Mouse (Mus musculus) liver, adult (tissue): Measurements from ENCODE around the gene Kansl1.

Experiments used
- GATA4 ChIP-seq: IDR thresholded peaks from 2 replicates; pipeline ENCODE4 v1.6.1; 2014; ENCODE audit warnings: mild to moderate bottlenecking, low read length; ENCODE audit not compliant: insufficient replicate concordance

Gene Kansl1

DNA sequence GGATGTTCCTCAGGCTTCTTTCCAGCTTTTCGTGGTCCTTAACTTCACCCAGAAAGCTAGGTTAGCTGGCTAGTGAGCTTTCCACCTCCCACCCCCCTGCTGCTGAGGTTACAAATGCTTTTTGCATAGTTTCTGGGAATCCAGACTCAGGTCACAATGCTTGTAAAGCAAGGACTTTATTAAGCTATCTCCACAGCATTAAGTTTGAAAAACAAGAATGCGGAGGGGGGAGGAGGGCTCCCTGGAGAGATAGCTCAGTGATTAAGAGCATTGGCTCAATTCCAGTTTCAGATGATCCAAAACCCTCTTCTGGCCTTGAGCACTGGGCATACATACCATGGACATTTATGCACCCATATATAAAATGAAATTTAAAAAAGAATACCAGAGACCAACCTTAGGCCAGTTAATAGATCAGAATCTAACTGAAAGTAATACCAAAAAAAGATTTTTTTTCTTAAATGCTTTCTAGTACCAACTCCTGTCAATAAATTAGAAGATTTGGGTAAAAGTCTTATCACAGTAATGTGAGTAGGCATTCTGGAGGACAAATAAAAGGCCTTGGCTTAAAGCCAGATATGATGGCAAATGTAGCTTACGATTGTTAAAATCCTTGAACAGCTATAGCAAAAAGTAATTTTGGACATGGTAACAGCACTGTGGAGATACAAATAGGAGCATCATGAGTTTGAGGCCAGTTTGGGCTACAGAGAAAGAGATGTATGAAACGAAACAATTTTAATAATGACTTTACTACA, 69.0 kb downstream of the Kansl1 start:
- no peak for TF ChIP-seq GATA4

DNA sequence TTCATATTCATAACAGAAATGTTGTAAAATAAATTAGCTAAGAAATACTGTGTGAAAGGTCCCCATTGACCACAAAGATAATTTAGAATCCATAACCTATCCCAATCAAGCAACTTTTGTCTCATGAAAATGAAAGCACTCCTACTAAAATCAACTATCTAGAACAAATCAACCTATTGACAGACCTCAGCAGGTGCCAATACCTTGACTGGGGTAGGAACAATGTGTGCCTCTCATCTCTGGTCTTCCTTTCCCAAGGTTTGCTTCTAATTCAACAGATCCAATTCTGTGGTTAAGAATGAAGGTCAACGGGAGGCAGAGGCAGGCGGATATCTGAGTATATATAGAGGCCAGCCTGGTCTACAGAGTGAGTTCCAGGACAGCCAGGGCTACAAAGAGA, 73.0 kb downstream of the Kansl1 start:
- no peak for TF ChIP-seq GATA4

DNA sequence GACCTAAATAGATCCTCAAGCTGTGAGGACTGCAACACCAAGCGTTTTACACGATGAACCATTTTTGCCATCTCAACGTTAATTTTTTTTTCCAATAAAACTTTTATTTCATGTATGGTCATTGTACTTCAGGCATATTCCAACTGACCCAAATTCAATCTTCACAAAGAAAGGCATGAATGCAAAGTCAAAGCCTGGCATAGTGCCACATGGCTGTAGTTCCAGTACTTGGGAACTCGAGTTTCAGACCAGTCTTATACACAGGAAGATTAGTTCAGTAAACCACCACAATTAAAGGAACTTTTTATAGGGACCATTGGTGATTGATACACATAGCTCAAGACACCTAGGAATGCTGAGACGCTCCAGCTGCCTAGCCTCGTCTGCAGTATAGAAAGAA, 75.5 kb downstream of the Kansl1 start:
- TF ChIP-seq GATA4 = no peak

DNA sequence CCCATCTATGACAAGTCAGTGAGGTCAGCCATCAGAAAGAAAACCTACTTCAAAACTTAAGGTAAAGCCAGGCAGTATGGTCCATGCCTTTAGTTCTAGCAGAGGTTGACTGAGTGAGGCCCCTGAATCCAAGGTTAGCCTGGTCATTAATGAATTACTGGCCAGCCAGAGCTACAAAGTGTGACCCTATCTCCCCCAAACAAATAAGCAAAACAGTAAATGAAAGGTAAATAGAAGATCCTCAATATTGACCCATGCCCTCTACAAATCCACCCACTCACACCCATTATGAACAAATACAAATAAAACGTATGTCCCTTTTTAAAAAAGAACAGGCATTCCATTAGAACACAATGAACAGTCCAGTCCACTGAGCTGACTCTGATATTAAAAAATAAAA, 76.5 kb downstream of the Kansl1 start:
- TF ChIP-seq GATA4 = no peak

DNA sequence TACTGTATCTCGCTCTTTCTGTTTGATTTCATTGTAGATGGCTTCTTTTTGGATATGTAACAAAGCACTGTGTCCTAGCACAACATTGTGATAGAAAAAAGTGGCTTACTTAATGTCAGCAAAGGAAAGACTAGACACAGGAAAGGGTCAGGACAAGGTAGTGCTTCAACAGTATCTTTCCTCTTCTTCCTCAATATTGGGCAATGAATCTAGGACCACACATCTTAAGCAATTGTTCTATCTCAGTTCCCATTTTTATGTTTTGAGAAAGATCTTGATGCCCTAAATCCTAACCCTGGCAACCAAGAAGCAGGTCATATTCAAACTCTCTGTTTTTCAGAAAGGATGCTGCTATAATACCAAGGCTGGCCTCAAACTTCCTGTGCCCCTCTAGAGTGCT, 81.4 kb downstream of the Kansl1 start:
- TF ChIP-seq GATA4 = no peak

DNA sequence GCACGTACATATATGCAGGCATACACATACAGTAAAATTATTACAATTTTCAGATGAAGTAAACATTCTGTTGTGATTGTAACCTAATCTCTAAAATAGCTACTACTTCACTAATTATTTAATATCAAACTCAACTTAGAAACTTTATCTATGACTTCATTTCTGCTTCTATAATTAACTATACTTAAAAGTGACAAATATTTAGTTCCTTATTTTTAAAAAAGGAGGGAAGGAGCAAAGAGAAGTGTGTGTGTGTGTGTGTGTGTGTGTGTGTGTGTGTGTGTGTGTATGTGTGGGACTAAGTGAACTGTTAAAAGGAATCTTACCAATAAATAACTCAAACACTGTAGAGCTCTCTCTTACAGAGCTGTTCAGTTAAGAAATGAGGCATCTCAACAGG, 82.1 kb downstream of the Kansl1 start:
- no peak for TF ChIP-seq GATA4

DNA sequence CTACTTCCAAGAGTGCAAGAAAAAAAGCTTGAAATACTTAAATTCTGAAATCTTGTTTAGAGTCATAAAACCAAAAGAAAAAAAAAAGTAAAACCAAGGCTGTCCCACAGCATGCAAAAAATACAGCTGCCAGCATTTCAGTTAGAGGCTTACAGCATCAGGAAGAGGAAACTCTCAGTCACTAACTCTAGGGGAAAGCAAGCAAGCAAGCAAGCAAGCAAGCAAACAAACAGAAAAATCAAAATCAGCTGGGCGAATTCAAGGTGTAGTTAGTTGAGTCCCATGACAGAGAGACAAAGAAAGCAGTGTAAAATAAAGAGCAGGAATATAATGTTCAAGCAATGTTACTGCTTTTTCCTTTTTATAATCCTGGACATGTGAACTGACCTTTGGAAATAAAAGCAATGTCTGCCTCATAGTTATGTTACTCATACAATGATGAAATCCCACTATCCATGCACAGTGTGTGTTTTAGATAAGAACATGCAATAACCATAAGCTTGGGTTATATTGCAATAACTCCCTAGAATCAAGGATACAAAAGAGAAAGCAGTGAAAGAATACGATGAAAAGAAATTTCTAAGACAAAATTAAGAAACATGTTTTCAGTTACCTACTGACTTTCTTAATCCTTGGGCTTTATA, 85.4 kb downstream of the Kansl1 start:
- TF ChIP-seq GATA4 = no peak

DNA sequence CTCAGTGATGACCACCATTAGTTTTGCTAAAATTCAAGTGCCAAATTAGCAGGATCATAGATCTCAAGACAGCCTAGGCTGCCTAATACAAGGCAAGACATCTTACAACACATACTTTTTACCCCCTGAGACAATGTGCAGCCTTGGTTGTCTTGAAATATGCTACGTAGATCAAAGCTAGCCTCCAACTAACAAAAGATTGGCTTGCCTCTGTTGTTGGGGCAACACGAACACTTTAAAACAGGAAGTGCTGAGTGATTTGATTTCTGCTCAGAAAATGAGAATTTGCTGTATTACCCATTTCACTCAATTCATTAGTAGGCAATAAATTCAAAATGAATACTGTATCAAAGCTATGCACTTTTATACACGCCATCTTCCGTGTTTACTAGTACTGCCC, 86.8 kb downstream of the Kansl1 start:
- no peak for TF ChIP-seq GATA4

DNA sequence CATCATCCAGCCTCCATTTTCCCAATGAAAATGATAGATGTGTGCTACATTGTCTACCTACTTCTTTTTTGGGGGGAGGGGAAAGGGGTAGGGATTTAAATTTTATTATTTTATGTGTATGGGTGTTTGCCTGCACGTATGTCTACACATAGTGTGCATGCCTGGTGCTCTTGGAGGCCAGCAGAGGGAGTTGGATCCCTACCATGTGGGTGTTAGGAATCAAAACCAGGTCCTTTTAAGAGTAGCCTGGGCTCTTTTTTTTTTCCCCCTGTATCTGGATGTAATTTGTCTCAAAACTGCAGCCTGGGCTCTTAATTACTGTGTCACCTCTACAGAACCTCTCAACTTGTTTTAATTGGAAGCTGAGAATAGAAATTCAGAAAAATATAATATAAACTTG, 89.0 kb downstream of the Kansl1 start:
- no peak for TF ChIP-seq GATA4

DNA sequence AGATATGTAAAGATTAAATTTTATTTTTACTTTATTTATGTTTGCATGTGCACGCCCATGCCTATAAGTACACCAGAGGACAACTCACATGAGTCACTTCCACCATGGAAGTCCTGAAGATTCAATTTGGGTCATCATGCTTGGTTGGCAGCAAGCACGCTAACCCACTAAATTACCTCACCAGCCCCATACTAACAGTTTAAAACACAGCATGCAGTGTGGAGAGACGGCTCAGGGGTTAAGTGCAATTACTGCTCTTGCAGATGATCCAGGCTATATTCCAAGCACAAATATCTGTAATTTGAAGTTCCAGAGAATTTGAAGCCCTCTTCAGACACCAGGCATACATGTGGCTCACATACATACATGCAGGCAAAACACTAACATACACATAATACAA, 92.4 kb downstream of the Kansl1 start:
- TF ChIP-seq GATA4 = no peak

DNA sequence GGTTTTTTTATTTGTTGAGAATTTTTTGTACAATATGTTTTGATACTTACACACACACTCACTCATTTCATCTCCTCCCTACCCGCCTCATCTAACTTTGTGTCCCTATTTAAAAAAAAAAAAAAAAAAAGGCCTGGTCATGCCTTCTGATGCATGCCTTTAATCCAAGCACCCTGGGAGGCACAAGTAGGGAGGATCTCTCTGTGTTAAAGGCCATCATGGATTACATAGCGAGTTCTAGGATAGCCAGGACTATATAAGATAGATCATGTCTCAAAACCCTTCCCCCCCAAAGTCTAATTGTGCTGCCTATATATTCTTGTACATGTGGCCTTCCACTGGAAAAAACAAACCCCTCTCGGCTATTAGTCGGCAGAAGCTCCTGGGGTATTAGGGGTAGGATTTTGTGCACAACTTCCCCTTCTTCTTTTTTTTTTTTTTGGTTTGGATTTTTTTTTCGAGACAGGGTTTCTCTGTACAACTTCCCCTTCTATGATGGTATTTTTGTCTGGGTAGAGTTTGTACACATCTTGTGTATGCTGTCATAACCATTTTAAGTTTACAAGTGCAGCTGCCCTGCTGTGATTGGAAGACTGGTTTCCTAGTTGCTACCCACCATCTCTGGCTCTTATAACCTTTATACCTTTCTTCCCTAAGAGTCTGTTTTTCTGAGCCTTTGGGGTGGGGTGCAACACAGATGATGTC, 101.0 kb downstream of the Kansl1 start:
- TF ChIP-seq GATA4 = no peak

DNA sequence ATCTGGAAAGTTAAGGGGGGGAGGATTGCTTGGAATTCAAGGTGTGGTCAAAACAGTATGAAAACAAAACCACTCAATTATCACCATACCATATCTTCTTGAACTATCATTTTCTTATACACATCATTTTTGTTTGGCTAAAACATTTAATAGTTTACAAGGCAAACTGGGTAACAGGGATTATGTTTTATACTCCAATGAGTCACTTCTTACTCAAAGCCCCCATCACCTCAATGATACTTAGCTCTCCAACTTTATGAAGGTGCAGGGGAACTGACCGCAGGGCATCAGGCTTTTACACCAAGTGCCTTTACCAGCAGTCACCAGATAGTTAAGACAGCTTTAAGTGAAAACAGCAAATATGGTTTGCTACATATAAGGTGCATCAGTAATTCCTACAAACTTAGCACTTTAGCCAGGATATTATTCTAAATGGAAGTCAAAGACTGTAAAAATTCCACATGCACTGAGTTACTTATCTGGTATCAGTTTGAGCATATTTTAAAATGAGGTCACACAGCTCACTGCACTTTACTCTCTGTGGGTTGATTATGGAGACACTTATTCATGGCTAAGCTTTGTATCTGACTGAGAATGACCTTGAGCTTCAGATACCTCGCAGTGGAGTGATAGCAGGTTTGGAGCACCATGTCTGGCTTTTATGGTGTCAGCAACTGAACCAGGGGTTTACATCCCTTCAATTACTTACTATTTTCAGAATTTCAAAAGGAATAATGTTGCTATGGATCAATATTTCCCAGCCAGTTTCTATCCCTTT, 104.6 kb downstream of the Kansl1 start:
- no peak for TF ChIP-seq GATA4

DNA sequence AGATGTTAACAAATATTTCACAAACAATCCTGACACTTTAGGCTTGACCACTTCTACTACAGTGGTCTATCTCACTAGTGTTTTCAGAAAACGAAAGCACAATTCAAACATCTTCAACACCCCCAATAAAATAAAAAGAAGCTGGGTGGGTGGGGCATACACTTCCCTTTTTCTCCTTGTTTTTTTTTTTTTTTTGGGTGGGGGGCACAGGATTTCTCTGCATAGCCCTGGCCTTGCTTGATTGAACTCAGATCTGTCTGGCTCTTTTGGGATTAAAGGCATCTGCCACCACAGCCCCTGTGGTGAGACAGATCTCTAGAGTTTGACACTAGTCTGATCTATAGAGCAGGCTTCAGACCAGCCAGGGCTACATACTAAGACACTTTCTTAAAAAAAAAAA, 106.0 kb downstream of the Kansl1 start:
- TF ChIP-seq GATA4 = no peak

DNA sequence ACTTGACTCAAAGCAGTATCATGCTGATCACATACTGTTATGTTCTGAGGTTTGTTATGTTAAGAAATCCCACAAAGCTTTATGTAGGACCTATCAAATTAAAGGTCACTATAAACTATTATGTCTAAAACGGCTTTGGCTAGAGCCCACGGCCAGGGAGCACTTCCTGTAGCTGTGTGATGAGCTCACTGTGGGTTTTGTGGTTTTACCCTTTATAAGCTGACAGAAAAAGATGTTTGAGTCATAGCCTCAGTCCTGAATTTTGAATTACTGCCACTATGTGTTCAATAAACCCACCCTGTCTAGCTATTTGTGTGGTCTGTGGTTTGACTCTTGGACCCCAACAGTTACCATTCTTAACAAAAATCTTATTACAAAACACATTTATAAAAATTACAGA, 106.9 kb downstream of the Kansl1 start:
- no peak for TF ChIP-seq GATA4

DNA sequence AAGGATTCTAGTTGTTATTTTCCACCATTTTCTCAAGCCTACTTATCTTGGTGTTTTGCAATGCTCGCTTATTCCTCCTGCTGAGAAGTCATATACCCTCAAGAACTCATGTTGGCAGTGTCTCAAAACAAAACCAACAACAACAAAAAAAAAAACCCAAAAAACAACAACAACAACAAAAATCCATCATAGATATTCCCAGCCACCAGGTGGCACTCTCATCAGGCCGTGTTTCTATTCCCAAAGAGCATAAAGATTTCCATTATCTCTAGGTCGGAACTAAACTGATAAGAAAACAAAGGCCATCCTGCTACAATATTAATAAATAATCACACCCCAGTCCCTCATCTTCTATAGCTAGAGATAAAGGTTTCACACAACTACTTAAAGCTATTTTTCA, 121.7 kb downstream of the Kansl1 start:
- TF ChIP-seq GATA4 = no peak
